Comparison of ENCODE assay signal across 18 mouse cellular contexts in the genomic region with DNA sequence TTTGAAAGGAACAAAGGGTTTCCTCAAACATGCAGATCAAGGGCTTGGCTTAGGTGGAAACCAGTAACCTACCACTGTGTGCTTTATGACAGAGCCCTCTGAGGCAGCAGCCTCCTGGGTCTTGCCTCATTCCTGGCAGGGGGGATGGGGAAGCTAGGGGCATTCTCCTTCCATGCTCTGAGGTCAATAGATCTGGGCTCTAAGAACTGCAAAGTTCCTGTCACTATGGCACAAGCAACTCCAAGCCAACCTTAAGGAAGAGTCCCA. TPM values are rescaled to one million over a fixed set of nuclear protein-coding genes. Genes with fewer than 3 reads are reported as not detected.
A peak's percentile ranks its signal among the peaks of the same experiment; 100 is the strongest.
DNase-seq lines count a peak whose midpoint lies in the region; ATAC-seq lines count a peak whose summit lies in the region.
"Had no signal": no experiment of that assay in that cellular context is flagged by ENCODE, and none has a peak within 500 bp of the region (broad histone marks: within the 10 kb centered on the region; RNA-seq: fewer than 3 reads in every experiment).

No protein-coding gene starts in this region.

- no peak overlapping the region for H3K4me2 ChIP-seq in heart, embryonic 16.5 days (ENCODE audit: low read depth, low read length)
- no peak overlapping the region for H3K4me2 ChIP-seq in neural tube, embryonic 14.5 days (ENCODE audit: low read depth, low read length)
- no peak overlapping the region for H3K4me2 ChIP-seq in liver, embryonic 15.5 days
- no peak overlapping the region for H3K4me2 ChIP-seq in stomach, embryonic 16.5 days (ENCODE audit: low read depth, low read length)
- H3K4me2 ChIP-seq: forebrain, embryonic 13.5 days; midbrain, embryonic 12.5 days had no signal

- no peaks in the 10 kb centered on the region for H3K27me3 ChIP-seq in heart, embryonic 16.5 days (ENCODE audit: control insufficient read depth, insufficient read depth, low read length)
- no peaks in the 10 kb centered on the region for H3K27me3 ChIP-seq in neural tube, embryonic 14.5 days (ENCODE audit: control insufficient read depth, insufficient read depth, low read length)
- H3K27me3 ChIP-seq in liver, embryonic 15.5 days, result no peaks in the 10 kb centered on the region
- no peaks in the 10 kb centered on the region for H3K27me3 ChIP-seq in stomach, embryonic 16.5 days (ENCODE audit: control insufficient read depth, insufficient read depth, low read length)
- H3K27me3 ChIP-seq: forebrain, embryonic 13.5 days; midbrain, embryonic 12.5 days had no signal

- H3K27ac ChIP-seq in heart, embryonic 16.5 days (ENCODE audit: low read length), result peak overlapping the region; percentile 24; the same call in 1 of the 2 replicates
- 0 out of 2 replicates have a peak overlapping the region, but pooled peaks have one; percentile 4 for H3K27ac ChIP-seq in neural tube, embryonic 14.5 days (ENCODE audit: low read depth, low read length)
- H3K27ac ChIP-seq in liver, embryonic 15.5 days (replicated peaks), result peak overlapping the region; percentile 42; the same call in 1 of the 2 replicates
- H3K27ac ChIP-seq in stomach, embryonic 16.5 days (ENCODE audit: low read length), result peak overlapping the region; percentile 82
- H3K27ac ChIP-seq: forebrain, embryonic 13.5 days; midbrain, embryonic 12.5 days had no signal

- H3K9ac ChIP-seq in heart, embryonic 16.5 days (ENCODE audit: low read length), result no peak overlapping the region
- no peak overlapping the region for H3K9ac ChIP-seq in neural tube, embryonic 14.5 days (replicated peaks; ENCODE audit: low read depth, low read length)
- no peak overlapping the region for H3K9ac ChIP-seq in liver, embryonic 15.5 days
- no peak overlapping the region for H3K9ac ChIP-seq in stomach, embryonic 16.5 days (ENCODE audit: low read length)
- H3K9ac ChIP-seq: forebrain, embryonic 13.5 days; midbrain, embryonic 12.5 days had no signal

- DNase-seq in heart, postnatal 25 days (ENCODE audit: low spot score), result no peak
- no peak for DNase-seq in neural tube, embryonic 10.5 days (ENCODE audit: extremely low spot score, low spot score)
- DNase-seq in embryo, embryonic 10.5 days (ENCODE audit: low spot score), result no peak
- DNase-seq in layer of hippocampus, postnatal 25 days (ENCODE audit: extremely low spot score in 1 of 2, low spot score in 1 of 2), result no peak
- DNase-seq: cerebellum, adult 9-11 months; kidney, postnatal 36 days; lung, adult 2 months; retina, postnatal 1 day had no signal

- peaks cover 26% of the 10 kb centered on the region for H3K4me1 ChIP-seq in heart, embryonic 16.5 days (ENCODE audit: control insufficient read depth, insufficient read depth, low read length)
- no peaks in the 10 kb centered on the region for H3K4me1 ChIP-seq in neural tube, embryonic 14.5 days (ENCODE audit: control insufficient read depth, insufficient read depth, low read length)
- no peaks in the 10 kb centered on the region for H3K4me1 ChIP-seq in liver, embryonic 15.5 days (replicated peaks)
- peaks cover 3% of the 10 kb centered on the region; the same call in 1 of the 2 replicates for H3K4me1 ChIP-seq in stomach, embryonic 16.5 days (ENCODE audit: control insufficient read depth, insufficient read depth, low read length)

- intact Hi-C loops in heart, postnatal 25 days (cut with DNase I), result no loop called here

- ATAC-seq in heart, embryonic 16.5 days (replicated peaks; ENCODE audit: extremely low read depth, insufficient read depth, low FRiP score), result no peak
- no peak for ATAC-seq in neural tube, embryonic 14.5 days (ENCODE audit: low read depth)
- ATAC-seq in liver, embryonic 15.5 days (ENCODE audit: insufficient read depth), result no peak
- no peak for ATAC-seq in stomach, embryonic 16.5 days (ENCODE audit: insufficient read depth, low FRiP score)
- ATAC-seq: forebrain, embryonic 13.5 days had no signal

- no peaks in the 10 kb centered on the region for H3K9me3 ChIP-seq in heart, embryonic 16.5 days (replicated peaks; ENCODE audit: control insufficient read depth, low read length)
- H3K9me3 ChIP-seq in neural tube, embryonic 14.5 days (ENCODE audit: control insufficient read depth, low read length), result no peaks in the 10 kb centered on the region
- no peaks in the 10 kb centered on the region for H3K9me3 ChIP-seq in liver, embryonic 15.5 days (replicated peaks)
- H3K9me3 ChIP-seq in stomach, embryonic 16.5 days (replicated peaks; ENCODE audit: control insufficient read depth, low read length), result no peaks in the 10 kb centered on the region
- H3K9me3 ChIP-seq: forebrain, embryonic 13.5 days; midbrain, embryonic 12.5 days had no signal

- no peak overlapping the region for H3K4me3 ChIP-seq in heart, embryonic 16.5 days (ENCODE audit: low read length)
- no peak overlapping the region for H3K4me3 ChIP-seq in neural tube, embryonic 14.5 days (ENCODE audit: low read depth, low read length)
- H3K4me3 ChIP-seq in liver, embryonic 15.5 days (replicated peaks), result no peak overlapping the region
- H3K4me3 ChIP-seq in stomach, embryonic 16.5 days (replicated peaks; ENCODE audit: low read length), result no peak overlapping the region
- H3K4me3 ChIP-seq: forebrain, embryonic 13.5 days; midbrain, embryonic 12.5 days had no signal

- H3K36me3 ChIP-seq in heart, embryonic 16.5 days (ENCODE audit: control insufficient read depth, insufficient read depth), result no peaks in the 10 kb centered on the region
- H3K36me3 ChIP-seq in neural tube, embryonic 14.5 days (ENCODE audit: control insufficient read depth, insufficient read depth, low read length), result no peaks in the 10 kb centered on the region
- H3K36me3 ChIP-seq in liver, embryonic 15.5 days (replicated peaks), result no peaks in the 10 kb centered on the region
- H3K36me3 ChIP-seq in stomach, embryonic 16.5 days (ENCODE audit: control insufficient read depth, insufficient read depth, low read length), result no peaks in the 10 kb centered on the region
- H3K36me3 ChIP-seq: midbrain, embryonic 12.5 days had no signal

RNA-seq across cellular contexts. Expression of a gene that starts 22.1 kb away (rescaled TPM):
- polyA plus RNA-seq in heart, embryonic 16.5 days (2015; fragmentation: Nextera tagmentation; extraction: Ambion mirVana), result not detected in 2 replicates
- total RNA-seq in heart, postnatal 25 days (2021), result not detected
- not detected in 2 replicates for polyA plus RNA-seq in neural tube, embryonic 14.5 days (2014; fragmentation: Nextera tagmentation; extraction: Ambion mirVana)
- polyA plus RNA-seq in liver, embryonic 15.5 days (2015; fragmentation: Nextera tagmentation; extraction: Ambion mirVana), result not detected in 2 replicates
- polyA plus RNA-seq in stomach, embryonic 16.5 days (2015; fragmentation: Nextera tagmentation; extraction: Ambion mirVana), result not detected in 2 replicates
- under 1 TPM in 1 of 2 experiments, not detected in 1; 0.44 TPM for total RNA-seq in layer of hippocampus, postnatal 25 days (2021)
- total RNA-seq: gastrocnemius, adult 18-20 months had no signal
- polyA plus RNA-seq: brain, embryonic 14.5 days; forebrain, embryonic 13.5 days; heart, postnatal 0 days; lung, adult 2 months; midbrain, embryonic 12.5 days; neural tube, embryonic 11.5 days had no signal

Comparison
In these comparisons a context has a peak if more than half of its experiments do, and no peak if none do; other contexts are left out.
1. H3K27ac ChIP-seq: peak in every context shown above with its lines; median percentile 82 in stomach, embryonic 16.5 days; 42 in liver, embryonic 15.5 days; 24 in heart, embryonic 16.5 days; 4 in neural tube, embryonic 14.5 days.